Comparison of ENCODE assay signal across 17 mouse cellular contexts in genomic region chr8:87753636-87754035, GRCm38 (mm10).
DNase-seq lines count a peak whose midpoint lies in the region; ATAC-seq lines count a peak whose summit lies in the region.
"Had no signal": no experiment of that assay in that cellular context is flagged by ENCODE, and none has a peak within 500 bp of the region (broad histone marks: within the 10 kb centered on the region; RNA-seq: fewer than 3 reads in every experiment).

No protein-coding gene starts in this region.

- WGBS in hindbrain, embryonic 13.5 days = 73% methylated on average over 2 of the region's 2 CpGs

- H3K9me3 ChIP-seq in hindbrain, embryonic 13.5 days = no peaks in the 10 kb centered on the region
- H3K9me3 ChIP-seq: forebrain, embryonic 13.5 days; heart, embryonic 12.5 days; limb, embryonic 15.5 days had no signal

- DNase-seq in kidney, postnatal 36 days = peak; percentile 23 to 44
- no peak for DNase-seq in kidney, adult 11 months
- DNase-seq in ES-CJ7 (ENCODE audit: low read depth, low spot score) (peak; percentile 24), R1 (ENCODE audit: low read depth, low spot score) (peak; percentile 30)
- DNase-seq in heart, postnatal 4 days = no peak
- no peak for DNase-seq in thymus, postnatal 0 days (ENCODE audit: low spot score)
- DNase-seq: heart, postnatal 36 days; liver, postnatal 0 days; lung, postnatal 4 days; right cerebral cortex, adult 18-20 months had no signal

- H3K36me3 ChIP-seq in hindbrain, embryonic 13.5 days = no peaks in the 10 kb centered on the region
- H3K36me3 ChIP-seq: heart, embryonic 12.5 days; limb, embryonic 15.5 days had no signal

- H3K9ac ChIP-seq in hindbrain, embryonic 13.5 days = no peak overlapping the region
- H3K9ac ChIP-seq: forebrain, embryonic 13.5 days; heart, embryonic 12.5 days; limb, embryonic 15.5 days; liver, postnatal 0 days had no signal

- peaks cover 63% of the 10 kb centered on the region for H3K4me1 ChIP-seq in hindbrain, embryonic 13.5 days (replicated peaks)

- no peak for ATAC-seq in hindbrain, embryonic 13.5 days (ENCODE audit: low FRiP score)
- ATAC-seq: forebrain, embryonic 13.5 days; intestine, postnatal 0 days; liver, postnatal 0 days had no signal

- no peak overlapping the region for H3K4me3 ChIP-seq in hindbrain, embryonic 13.5 days
- H3K4me3 ChIP-seq: forebrain, embryonic 13.5 days; heart, embryonic 12.5 days; left cerebral cortex, adult 2 months; limb, embryonic 15.5 days had no signal

- H3K4me2 ChIP-seq in hindbrain, embryonic 13.5 days = no peak overlapping the region
- H3K4me2 ChIP-seq: forebrain, embryonic 13.5 days; heart, embryonic 12.5 days; limb, embryonic 15.5 days; midbrain, embryonic 11.5 days had no signal

- no peaks in the 10 kb centered on the region for H3K27me3 ChIP-seq in hindbrain, embryonic 13.5 days
- H3K27me3 ChIP-seq: forebrain, embryonic 13.5 days; heart, embryonic 12.5 days; limb, embryonic 15.5 days had no signal

- H3K27ac ChIP-seq in hindbrain, embryonic 13.5 days = peak overlapping the region; percentile 78; the same call in 1 of the 2 replicates
- H3K27ac ChIP-seq: forebrain, embryonic 13.5 days; left cerebral cortex, adult 2 months had no signal

Comparison
In these comparisons a context has a peak if more than half of its experiments do, and no peak if none do; other contexts are left out.
1. DNase-seq: peak in kidney, postnatal 36 days (2 of 2), ES-CJ7 (single experiment) and R1 (single experiment); none in kidney, adult 11 months (single experiment), heart, postnatal 4 days (single experiment) and thymus, postnatal 0 days (single experiment).